Mouse (Mus musculus): ENCODE measurements around the gene Cdr2.
"Not testable (repeated sequence)": the region's sequence is repeated elsewhere in the genome, so short reads cannot be mapped to it uniquely, and the experiment has no call there.

Gene Cdr2

GRCm38 (mm10) chr7:120974001-120974400, 8.1 kb downstream of the Cdr2 start:
- no peak for DNase-seq (ENCODE audit: extremely low read depth, insufficient read length, low spot score)

DNA sequence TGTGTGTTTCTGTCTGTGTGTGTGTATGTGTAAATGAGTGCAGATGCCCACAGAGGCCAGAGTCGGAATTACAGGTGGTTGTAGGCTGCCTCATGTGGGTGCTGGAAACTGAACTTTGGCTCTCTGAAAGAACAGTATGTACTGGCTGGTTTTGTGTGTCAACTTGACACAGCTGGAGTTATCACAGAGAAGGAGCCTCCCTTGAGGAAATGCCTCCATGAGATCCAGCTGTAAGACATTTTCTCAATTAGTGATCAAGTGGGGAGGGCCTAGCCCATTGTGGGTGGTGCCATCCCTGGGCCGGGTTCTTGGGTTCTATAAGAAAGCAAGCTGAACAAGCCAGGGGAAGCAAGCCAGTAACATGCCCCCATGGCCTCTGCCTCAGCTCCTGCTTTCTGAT, 9.6 kb downstream of the Cdr2 start:
- DNase-seq (ENCODE audit: extremely low read depth, insufficient read length, low spot score): not testable (repeated sequence)

GRCm38 (mm10) chr7:120970112-120970511, 12.0 kb downstream of the Cdr2 start:
- no peak for DNase-seq (ENCODE audit: extremely low read depth, insufficient read length, low spot score)

DNA sequence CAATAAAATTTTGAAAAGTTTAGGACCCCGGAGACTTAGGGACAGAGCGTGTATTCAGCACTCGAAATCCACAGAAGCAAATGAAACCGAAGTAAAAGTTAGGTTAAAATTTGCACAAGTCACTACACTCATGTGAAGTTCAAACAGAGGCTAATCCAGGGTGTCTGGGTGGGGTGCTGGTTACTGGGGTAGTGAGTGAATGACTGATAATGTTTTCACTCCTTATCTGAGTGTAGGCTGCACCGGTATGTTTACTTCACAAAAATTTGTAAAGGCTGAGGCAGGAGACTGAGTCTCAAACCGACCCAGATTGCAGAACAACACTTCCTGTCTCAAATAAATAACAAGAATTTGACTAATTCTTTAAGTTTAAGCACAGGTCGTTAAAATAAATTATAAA, 12.9 kb downstream of the Cdr2 start:
- no peak for DNase-seq (ENCODE audit: extremely low read depth, insufficient read length, low spot score)

DNA sequence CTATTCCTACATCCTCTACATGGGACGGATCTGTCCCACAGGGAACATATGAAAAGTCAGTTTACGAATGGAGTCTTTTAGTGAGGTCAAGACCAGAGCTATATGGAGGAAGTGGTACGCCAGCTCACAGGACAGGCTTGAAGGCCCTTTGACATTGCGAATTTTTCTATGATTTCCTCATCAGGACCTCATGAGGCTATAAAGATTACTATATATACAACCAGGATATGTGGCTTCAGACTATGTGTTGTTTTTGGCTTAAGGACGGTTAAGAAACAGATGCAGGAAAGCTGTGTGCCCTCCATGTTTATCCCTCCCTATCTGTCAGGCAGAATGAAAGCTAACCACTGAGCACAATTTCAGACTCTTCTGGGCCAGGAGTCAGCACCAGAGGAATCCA, 19.0 kb downstream of the Cdr2 start:
- DNase-seq (ENCODE audit: extremely low read depth, insufficient read length, low spot score): no peak

DNA sequence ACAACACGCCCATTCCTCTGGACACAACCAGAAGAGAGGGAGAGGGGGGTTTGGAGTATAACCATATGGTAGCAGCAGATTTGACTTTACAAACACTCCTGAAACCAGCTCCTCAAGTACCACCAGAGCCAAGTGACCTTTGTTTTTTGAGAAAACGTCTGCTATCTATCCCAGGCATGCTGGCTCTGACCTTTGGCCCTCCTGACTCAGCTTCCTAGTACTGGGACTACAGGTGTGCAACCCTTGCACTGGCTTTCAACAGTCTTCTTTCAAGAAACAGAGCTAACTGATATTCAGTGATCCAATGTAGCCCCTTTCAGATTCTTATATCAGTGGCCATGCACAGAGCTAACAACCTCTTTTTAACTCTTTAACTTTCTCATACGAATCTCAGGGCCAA, 20.2 kb downstream of the Cdr2 start:
- no peak for DNase-seq (ENCODE audit: extremely low read depth, insufficient read length, low spot score)

DNA sequence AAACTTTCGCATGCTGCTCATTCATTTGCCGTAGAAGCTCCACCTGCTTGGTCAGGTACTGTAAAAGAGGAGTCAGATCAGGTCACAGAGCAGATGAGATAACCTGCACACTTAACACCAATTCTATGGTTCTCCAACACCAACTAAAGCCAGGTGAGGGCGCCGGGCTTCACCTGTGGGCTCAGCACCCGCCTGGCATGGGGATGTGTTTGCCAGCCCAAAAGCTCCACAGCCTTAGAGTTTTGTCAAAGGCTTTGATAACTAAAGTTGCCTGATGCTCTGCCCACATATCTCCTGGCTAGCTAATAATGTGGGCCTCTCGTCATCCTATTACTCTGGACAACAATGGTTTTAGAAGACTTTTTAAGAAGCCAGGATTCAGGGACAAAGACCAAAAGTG, 21.5 kb downstream of the Cdr2 start:
- no peak for DNase-seq (ENCODE audit: extremely low read depth, insufficient read length, low spot score)

DNA sequence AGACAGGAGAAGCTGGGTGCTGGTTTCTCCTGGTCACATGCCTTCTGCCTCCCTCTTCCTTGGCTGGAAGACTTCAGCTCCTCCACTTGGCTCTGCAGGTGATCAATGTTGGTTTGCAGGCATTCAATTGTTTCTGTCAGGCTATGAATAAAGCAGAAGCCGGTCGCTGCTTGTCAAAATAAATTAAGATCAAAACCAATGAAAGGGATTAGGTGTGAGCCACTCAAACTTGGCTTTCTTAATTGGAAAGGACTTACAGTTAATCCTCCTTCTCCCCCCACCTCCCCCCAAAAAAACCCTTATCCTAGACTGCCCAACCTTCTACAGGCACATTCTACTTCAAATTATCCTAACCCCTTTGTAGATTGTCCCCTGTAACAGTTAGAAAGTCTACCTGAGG, 22.0 kb downstream of the Cdr2 start:
- DNase-seq (ENCODE audit: extremely low read depth, insufficient read length, low spot score): no peak

DNA sequence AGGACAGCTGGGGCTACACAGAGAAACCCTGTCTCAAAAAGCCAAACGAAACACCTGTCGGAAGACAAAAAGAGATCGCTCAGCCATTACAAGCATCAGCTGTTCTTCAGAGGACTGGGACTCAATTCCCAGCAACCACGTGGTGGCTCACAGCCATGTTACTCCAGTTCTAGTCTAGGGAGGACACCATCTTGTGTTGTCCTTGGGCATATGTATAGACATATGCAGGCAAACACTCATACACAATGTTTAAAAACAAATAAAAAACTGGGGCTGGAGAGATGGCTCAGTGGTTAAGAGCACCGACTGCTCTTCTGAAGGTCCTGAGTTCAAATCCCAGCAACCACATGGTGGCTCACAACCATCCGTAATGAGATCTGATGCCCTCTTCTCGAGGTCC, 28.5 kb downstream of the Cdr2 start:
- not testable (repeated sequence) for DNase-seq (ENCODE audit: extremely low read depth, insufficient read length, low spot score)

DNA sequence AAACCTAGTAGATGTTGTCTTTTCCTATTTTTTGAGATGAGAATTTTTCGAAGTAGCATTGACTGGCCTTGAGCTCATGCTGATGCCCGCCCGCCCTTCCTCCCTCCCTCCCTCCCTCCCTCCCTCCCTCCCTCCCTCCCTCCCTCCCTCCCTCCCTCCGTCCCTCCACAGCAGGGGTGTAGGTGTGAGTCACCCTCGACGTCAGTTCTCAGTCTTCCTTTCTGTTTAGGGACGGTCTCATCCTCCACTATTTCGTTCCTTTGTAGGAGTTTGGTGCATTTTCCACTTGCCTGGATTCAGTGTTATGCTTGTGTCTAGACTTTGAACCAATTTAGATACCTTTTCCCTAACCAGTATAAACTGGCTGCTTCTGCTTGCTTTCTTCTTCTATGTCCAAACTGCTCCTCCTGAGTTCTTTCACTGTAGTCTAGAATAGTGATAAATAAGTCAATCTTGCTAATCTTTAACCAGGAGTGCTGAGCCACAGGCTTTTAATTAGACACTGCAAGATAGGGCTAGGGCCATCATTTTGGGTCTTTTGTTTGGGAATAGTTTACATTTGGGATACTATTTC, 38.1 kb downstream of the Cdr2 start:
- DNase-seq (ENCODE audit: extremely low read depth, insufficient read length, low spot score): no peak

GRCm38 (mm10) chr7:120942506-120942905, 39.6 kb downstream of the Cdr2 start:
- no peak for DNase-seq (ENCODE audit: extremely low read depth, insufficient read length, low spot score)

- DNase-seq (ENCODE audit: extremely low read depth, insufficient read length, low spot score): no peak
Measured at GRCm38 (mm10) chr7:120941214-120941613, 40.9 kb downstream of the Cdr2 start.

DNA sequence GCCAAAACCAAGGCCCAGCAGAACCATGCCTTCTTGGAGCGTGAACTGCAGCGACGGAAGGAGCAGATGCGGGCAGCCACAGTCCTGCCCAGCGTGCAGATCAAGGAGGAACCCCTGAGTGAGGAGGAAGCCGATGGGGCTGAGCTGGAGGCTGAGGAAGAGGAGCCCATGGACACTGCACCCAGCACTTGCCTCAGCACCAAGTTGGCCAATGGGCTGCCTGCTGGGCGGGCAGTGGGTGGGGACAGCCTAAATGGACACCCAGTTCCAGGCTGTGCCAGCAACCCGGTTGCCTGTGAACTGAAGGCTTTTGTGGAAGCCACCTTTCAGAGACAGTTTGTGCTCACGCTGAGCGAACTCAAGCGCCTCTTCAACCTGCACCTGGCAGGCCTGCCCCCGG, 41.8 kb downstream of the Cdr2 start:
- no peak for DNase-seq (ENCODE audit: extremely low read depth, insufficient read length, low spot score)

DNA sequence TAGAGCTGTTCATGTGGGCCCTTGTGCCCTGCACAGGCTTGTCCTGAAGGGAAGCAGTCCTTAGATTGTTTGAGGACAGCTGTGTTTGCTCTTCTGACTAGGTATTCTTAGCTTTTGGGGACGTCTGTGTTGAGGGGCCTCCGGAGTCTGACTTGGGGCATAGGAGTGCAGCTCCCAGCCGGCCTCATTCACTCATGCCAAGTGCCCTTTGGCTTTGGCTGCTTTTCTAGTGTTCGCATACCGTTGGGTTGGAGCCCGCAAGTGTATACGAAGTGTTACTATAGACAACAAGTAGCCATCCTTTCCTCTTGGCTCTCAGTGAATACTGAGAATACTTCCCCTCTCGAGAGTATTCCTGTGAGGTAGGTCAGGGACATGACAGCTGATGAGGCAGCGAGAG, 43.9 kb downstream of the Cdr2 start:
- DNase-seq (ENCODE audit: extremely low read depth, insufficient read length, low spot score): no peak

GRCm38 (mm10) chr7:120936522-120936921, 45.6 kb downstream of the Cdr2 start:
- no peak for DNase-seq (ENCODE audit: extremely low read depth, insufficient read length, low spot score)

- DNase-seq (ENCODE audit: extremely low read depth, insufficient read length, low spot score): no peak
Measured at GRCm38 (mm10) chr7:120934716-120935115, 47.4 kb downstream of the Cdr2 start.

- DNase-seq (ENCODE audit: extremely low read depth, insufficient read length, low spot score): no peak
Measured at GRCm38 (mm10) chr7:120933680-120934195, 48.4 kb downstream of the Cdr2 start.

DNA sequence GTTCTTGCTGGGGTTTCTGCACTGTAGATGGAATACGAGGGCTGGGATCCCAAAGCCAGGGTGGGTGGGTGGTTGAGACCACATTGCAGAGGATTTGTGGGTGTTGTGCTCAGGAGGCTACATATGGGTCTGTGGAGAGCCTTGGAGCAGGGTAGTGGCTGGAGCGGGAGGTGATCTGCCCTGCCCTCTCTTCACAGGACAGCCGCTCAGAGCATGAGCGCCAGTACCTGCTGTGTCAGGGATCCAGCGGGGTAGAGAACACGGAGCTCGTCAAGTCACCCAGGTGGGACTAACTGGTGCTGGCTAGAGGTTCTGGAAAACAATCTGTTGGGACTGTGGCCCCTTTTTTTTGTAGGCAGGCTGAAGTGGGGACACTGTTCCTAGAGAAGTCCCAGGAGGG, 49.0 kb downstream of the Cdr2 start:
- no peak for DNase-seq (ENCODE audit: extremely low read depth, insufficient read length, low spot score)

GRCm38 (mm10) chr7:120918526-120918962, 63.6 kb downstream of the Cdr2 start:
- DNase-seq (ENCODE audit: extremely low read depth, insufficient read length, low spot score): peak; percentile 63

DNA sequence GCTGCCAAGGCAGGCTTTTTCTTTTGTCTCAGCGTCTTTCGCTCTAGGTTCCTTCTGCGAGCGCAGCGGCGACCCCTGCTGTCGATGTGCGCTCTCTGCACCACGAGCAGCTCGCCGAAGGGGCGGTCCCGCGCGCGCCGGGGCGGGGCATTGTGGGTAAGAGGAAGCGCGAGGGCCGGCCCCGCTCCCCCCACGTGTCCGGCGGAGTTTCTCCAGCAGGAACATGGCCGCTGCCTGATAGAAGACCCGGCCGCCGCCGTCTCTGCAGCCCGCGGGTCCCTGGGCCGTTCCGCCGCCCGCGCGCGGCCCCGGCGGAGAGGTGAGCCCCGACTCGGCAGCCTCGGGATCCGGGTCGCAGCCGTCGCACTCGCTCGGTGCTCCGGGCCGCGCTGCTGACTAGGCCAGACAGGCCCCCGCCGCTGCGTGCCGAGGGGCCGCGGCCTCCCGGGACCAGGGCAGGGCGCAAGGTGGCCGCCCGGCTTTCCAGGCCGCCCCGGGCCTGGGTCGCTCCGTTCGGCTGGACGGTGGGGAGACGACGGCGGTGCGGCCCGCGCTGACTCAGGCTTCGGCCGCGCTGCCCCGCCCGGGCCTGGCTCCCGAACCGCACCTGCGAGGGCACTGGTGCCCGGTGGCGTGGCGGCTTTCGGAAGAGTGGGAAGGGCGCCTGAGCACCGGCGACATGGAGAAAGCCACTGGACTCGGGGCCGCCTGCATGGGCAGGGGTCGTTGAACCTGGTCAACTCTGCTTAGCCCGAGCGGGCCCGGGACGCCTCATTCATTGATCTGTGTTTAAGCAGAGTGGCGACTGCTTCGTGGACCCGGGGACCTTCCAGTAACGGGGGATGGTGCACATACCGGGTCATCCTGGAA, 64.3 kb downstream of the Cdr2 start, which contains the start of gene Polr3e:
Gene Polr3e (plus strand): TSS at position 153 of the 870 bp plus-strand sequence.
- DNase-seq (ENCODE audit: extremely low read depth, insufficient read length, low spot score): peak; percentile 99

DNA sequence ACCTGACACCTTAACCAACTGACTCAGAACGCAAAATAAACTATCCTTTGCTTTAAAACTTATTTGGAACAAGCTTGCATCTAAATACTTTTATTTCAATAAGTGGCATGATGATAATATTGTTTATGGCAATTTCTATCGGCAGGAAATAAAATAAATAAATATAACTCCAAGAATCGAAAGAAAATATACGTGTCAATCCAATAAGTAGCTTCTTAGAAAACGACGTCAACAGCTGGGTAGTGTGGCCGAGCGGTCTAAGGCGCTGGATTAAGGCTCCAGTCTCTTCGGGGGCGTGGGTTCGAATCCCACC, 64.9 kb downstream of the Cdr2 start:
- no peak for DNase-seq (ENCODE audit: extremely low read depth, insufficient read length, low spot score)

GRCm38 (mm10) chr7:120916262-120916875, 65.7 kb downstream of the Cdr2 start:
- no peak for DNase-seq (ENCODE audit: extremely low read depth, insufficient read length, low spot score)
